Mouse (Mus musculus): ENCODE data around the gene Zfyve21.

DNA sequence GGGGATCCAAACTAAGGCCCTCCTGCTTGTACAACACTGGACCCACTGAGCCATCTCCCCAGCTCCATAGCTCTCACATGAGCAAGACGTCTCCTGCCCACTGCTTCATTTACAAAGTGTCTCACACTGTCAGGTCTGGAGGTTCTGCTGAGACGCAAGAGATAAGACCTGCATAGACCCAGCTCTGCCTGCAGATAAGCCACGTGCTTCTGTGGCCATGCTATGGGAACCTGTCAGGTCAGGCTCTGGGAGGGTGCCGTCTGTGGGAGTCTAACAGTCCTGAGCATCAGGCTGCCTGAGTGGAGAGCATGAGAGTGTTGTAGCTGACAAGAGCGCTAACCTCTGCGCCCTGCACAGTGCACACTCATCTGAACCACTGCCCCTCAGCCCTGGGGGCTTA lies 27.0 kb upstream of the Zfyve21 start:
- TF ChIP-seq CTCF (IDR thresholded peaks at IDR 0.05; ENCODE audit: low read depth): no peak
- TF ChIP-seq EP300 (IDR thresholded peaks at IDR 0.05; ENCODE audit: low read depth): no peak

Data from liver, postnatal 0 days (tissue).